Mouse (Mus musculus): ENCODE data around the gene Rhpn2. TPM values are rescaled to one million over a fixed set of nuclear protein-coding genes. Genes with fewer than 3 reads are reported as not detected.
A peak's percentile ranks its signal among the peaks of the same experiment; 100 is the strongest.

The Rhpn2 gene
- polyA plus RNA-seq, 1 experiment, result 2.2 TPM

- Histone ChIP-seq H3ac (ENCODE audit: control insufficient read depth, insufficient read length, low read depth) (peak within 1 kb of the TSS; percentile 72), H3K36me3 (ENCODE audit: control insufficient read depth, insufficient read depth) (peaks cover 18% of the 10 kb centered on the region), H3K79me2 (ENCODE audit: control insufficient read depth, insufficient read depth) (peaks cover 29% of the 10 kb centered on the region), H3K27me3 (ENCODE audit: control insufficient read depth, insufficient read depth, insufficient read length) (no peaks in the 10 kb centered on the region), H3K79me3 (ENCODE audit: low read depth) (peaks cover 14% of the 10 kb centered on the region), H3K4me3 (ENCODE audit: insufficient read depth, poor library complexity, severe bottlenecking) (peak within 1 kb of the TSS; percentile 75)
- TF ChIP-seq FOSL1 (IDR thresholded peaks at IDR 0.05; ENCODE audit: insufficient read depth, low read length, poor library complexity, severe bottlenecking) (no peak), MAX (IDR thresholded peaks at IDR 0.05) (no peak), MYOD1 (IDR thresholded peaks at IDR 0.05; ENCODE audit: control insufficient read depth, insufficient read length, low read depth) (no peak), CEBPB (IDR thresholded peaks at IDR 0.05; ENCODE audit: low read depth) (no peak)
Observed at GRCm38 (mm10) chr7:35396542-35397168, 62.7 kb downstream of the Rhpn2 start, which contains the start of the genes Faap24 and Cep89. Gene Faap24, minus strand, starts transcription at chr7:35396836. Gene Cep89, plus strand, starts transcription at chr7:35397035.

GRCm38 (mm10) chr7:35401169-35401568 lies 67.2 kb downstream of the Rhpn2 start:
- Histone ChIP-seq H3K36me3 (ENCODE audit: control insufficient read depth, insufficient read depth) (peaks cover 30% of the 10 kb centered on the region), H3ac (ENCODE audit: control insufficient read depth, insufficient read length, low read depth) (no peak overlapping the region), H3K27me3 (ENCODE audit: control insufficient read depth, insufficient read depth, insufficient read length) (no peaks in the 10 kb centered on the region), H3K79me3 (ENCODE audit: low read depth) (peaks cover 2% of the 10 kb centered on the region), H3K4me3 (ENCODE audit: insufficient read depth, poor library complexity, severe bottlenecking) (no peak overlapping the region), H3K79me2 (ENCODE audit: control insufficient read depth, insufficient read depth) (peaks cover 13% of the 10 kb centered on the region)
- TF ChIP-seq USF1 (IDR thresholded peaks at IDR 0.05; ENCODE audit: low read depth), result no peak
- TF ChIP-seq MYOD1 (IDR thresholded peaks at IDR 0.05; ENCODE audit: control insufficient read depth, insufficient read length, low read depth), result no peak
- no peak for TF ChIP-seq MAX (IDR thresholded peaks at IDR 0.05)
- no peak for TF ChIP-seq CTCF (IDR thresholded peaks at IDR 0.05; ENCODE audit: control insufficient read depth, insufficient read depth, insufficient read length)
- TF ChIP-seq FOSL1 (IDR thresholded peaks at IDR 0.05; ENCODE audit: insufficient read depth, low read length, poor library complexity, severe bottlenecking), result no peak
- no peak for TF ChIP-seq CEBPB (IDR thresholded peaks at IDR 0.05; ENCODE audit: low read depth)
- TF ChIP-seq MYOG (IDR thresholded peaks at IDR 0.05; ENCODE audit: control insufficient read depth, extremely low read depth, insufficient read length), result no peak

GRCm38 (mm10) chr7:35415226-35415625 lies 81.3 kb downstream of the Rhpn2 start:
- H3ac ChIP-seq (ENCODE audit: control insufficient read depth, insufficient read length, low read depth), result no peak overlapping the region
- no peak overlapping the region for H3K4me3 ChIP-seq (ENCODE audit: insufficient read depth, poor library complexity, severe bottlenecking)
- TF ChIP-seq USF1 (IDR thresholded peaks at IDR 0.05; ENCODE audit: low read depth), result no peak
- TF ChIP-seq MAX (IDR thresholded peaks at IDR 0.05), result no peak
- no peak for TF ChIP-seq FOSL1 (IDR thresholded peaks at IDR 0.05; ENCODE audit: insufficient read depth, low read length, poor library complexity, severe bottlenecking)
- no peak for TF ChIP-seq MYOD1 (IDR thresholded peaks at IDR 0.05; ENCODE audit: control insufficient read depth, insufficient read length, low read depth)
- no peak for TF ChIP-seq CTCF (IDR thresholded peaks at IDR 0.05; ENCODE audit: control insufficient read depth, insufficient read depth, insufficient read length)
- no peak for TF ChIP-seq CEBPB (IDR thresholded peaks at IDR 0.05; ENCODE audit: low read depth)
- TF ChIP-seq MYOG (IDR thresholded peaks at IDR 0.05; ENCODE audit: control insufficient read depth, extremely low read depth, insufficient read length), result no peak
- H3K79me2 ChIP-seq (ENCODE audit: control insufficient read depth, insufficient read depth), result no peaks in the 10 kb centered on the region
- no peaks in the 10 kb centered on the region for H3K79me3 ChIP-seq (ENCODE audit: low read depth)
- H3K36me3 ChIP-seq (ENCODE audit: control insufficient read depth, insufficient read depth), result peaks cover 28% of the 10 kb centered on the region
- no peaks in the 10 kb centered on the region for H3K27me3 ChIP-seq (ENCODE audit: control insufficient read depth, insufficient read depth, insufficient read length)

- no peaks in the 10 kb centered on the region for H3K79me2 ChIP-seq (ENCODE audit: control insufficient read depth, insufficient read depth)
Observed at GRCm38 (mm10) chr7:35415801-35416653, 82.1 kb downstream of the Rhpn2 start.

GRCm38 (mm10) chr7:35416654-35416948 lies 82.6 kb downstream of the Rhpn2 start:
- H3K36me3 ChIP-seq (ENCODE audit: control insufficient read depth, insufficient read depth), result peaks cover 28% of the 10 kb centered on the region

More at GRCm38 (mm10) chr7:35415801-35416653, 82.1 kb downstream of the Rhpn2 start:
- no peak overlapping the region for H3K4me3 ChIP-seq (ENCODE audit: insufficient read depth, poor library complexity, severe bottlenecking)
- H3K36me3 ChIP-seq (ENCODE audit: control insufficient read depth, insufficient read depth), result peaks cover 25% of the 10 kb centered on the region
- no peaks in the 10 kb centered on the region for H3K27me3 ChIP-seq (ENCODE audit: control insufficient read depth, insufficient read depth, insufficient read length)
- H3K79me3 ChIP-seq (ENCODE audit: low read depth), result no peaks in the 10 kb centered on the region
- H3ac ChIP-seq (ENCODE audit: control insufficient read depth, insufficient read length, low read depth), result no peak overlapping the region
- TF ChIP-seq FOSL1 (IDR thresholded peaks at IDR 0.05; ENCODE audit: insufficient read depth, low read length, poor library complexity, severe bottlenecking), result no peak
- TF ChIP-seq MAX (IDR thresholded peaks at IDR 0.05), result no peak
- no peak for TF ChIP-seq USF1 (IDR thresholded peaks at IDR 0.05; ENCODE audit: low read depth)
- TF ChIP-seq CEBPB (IDR thresholded peaks at IDR 0.05; ENCODE audit: low read depth), result no peak
- TF ChIP-seq MYOG (IDR thresholded peaks at IDR 0.05; ENCODE audit: control insufficient read depth, extremely low read depth, insufficient read length), result no peak
- TF ChIP-seq CTCF (IDR thresholded peaks at IDR 0.05; ENCODE audit: control insufficient read depth, insufficient read depth, insufficient read length), result no peak
- no peak for TF ChIP-seq MYOD1 (IDR thresholded peaks at IDR 0.05; ENCODE audit: control insufficient read depth, insufficient read length, low read depth)

More at GRCm38 (mm10) chr7:35416654-35416948, 82.6 kb downstream of the Rhpn2 start:
- H3K27me3 ChIP-seq (ENCODE audit: control insufficient read depth, insufficient read depth, insufficient read length), result no peaks in the 10 kb centered on the region
- no peak overlapping the region for H3ac ChIP-seq (ENCODE audit: control insufficient read depth, insufficient read length, low read depth)
- no peaks in the 10 kb centered on the region for H3K79me3 ChIP-seq (ENCODE audit: low read depth)
- H3K4me3 ChIP-seq (ENCODE audit: insufficient read depth, poor library complexity, severe bottlenecking), result no peak overlapping the region
- no peaks in the 10 kb centered on the region for H3K79me2 ChIP-seq (ENCODE audit: control insufficient read depth, insufficient read depth)
- TF ChIP-seq MYOG (IDR thresholded peaks at IDR 0.05; ENCODE audit: control insufficient read depth, extremely low read depth, insufficient read length), result no peak
- no peak for TF ChIP-seq USF1 (IDR thresholded peaks at IDR 0.05; ENCODE audit: low read depth)
- TF ChIP-seq MYOD1 (IDR thresholded peaks at IDR 0.05; ENCODE audit: control insufficient read depth, insufficient read length, low read depth), result no peak
- no peak for TF ChIP-seq CTCF (IDR thresholded peaks at IDR 0.05; ENCODE audit: control insufficient read depth, insufficient read depth, insufficient read length)
- no peak for TF ChIP-seq CEBPB (IDR thresholded peaks at IDR 0.05; ENCODE audit: low read depth)
- TF ChIP-seq MAX (IDR thresholded peaks at IDR 0.05), result no peak
- TF ChIP-seq FOSL1 (IDR thresholded peaks at IDR 0.05; ENCODE audit: insufficient read depth, low read length, poor library complexity, severe bottlenecking), result no peak
